Mouse (Mus musculus) liver (tissue): ENCODE data around the gene Cfap77.

Experiments used
- DNase-seq: peaks from one replicate; pipeline ENCODE4 v3.0.0-alpha.2; 2020; ENCODE audit warnings: mixed read lengths

Cfap77 gene

GRCm38 (mm10) chr2:28919001-28919400 is 135.9 kb downstream of the Cfap77 start:
- no peak for DNase-seq

DNA sequence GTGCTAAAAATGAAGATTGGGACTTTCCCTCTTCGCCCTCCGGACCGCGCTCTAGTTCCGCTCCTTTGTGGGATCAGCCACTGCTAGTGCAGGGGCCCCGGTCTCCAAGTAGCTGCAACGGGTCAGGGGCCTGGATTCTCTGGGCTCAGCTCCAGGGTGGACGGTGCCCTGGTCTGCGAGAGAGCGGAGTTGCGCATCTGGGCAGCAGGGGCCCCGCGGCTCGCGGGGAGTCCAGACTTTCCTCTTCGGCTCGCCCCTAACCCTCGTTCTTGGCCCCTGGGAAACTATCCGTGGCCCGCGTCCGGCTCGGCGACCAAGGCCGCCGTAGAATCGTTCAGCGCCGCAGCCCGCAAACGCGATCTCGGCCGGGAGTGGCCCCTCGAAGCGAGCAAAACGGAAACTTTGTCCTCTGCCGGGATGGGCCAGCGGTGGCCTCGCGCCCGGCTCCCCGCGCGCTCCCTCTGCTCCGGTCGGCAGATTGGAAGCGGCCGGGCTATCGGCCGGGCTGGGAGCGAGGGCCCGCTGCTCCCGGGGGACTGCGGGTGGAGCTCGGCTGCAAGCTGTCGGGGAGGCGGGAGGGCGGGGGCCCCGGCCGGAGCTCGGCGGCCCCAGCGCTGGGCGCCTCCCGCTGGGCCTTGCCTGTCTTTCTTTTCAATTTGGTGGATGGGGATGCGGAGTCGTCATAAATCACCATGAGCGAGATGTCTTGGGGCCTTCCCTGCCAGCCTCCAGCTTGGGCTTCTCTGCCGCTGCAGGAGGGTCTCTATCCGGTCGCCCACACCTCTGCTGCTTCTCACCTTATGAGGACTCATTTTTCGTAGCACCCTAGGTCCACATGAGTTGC is 137.1 kb downstream of the Cfap77 start:
- DNase-seq: no peak

- no peak for DNase-seq
These were observed 137.7 kb downstream of the Cfap77 start for GRCm38 (mm10) chr2:28917156-28917517.

GRCm38 (mm10) chr2:28916513-28916865 is 138.4 kb downstream of the Cfap77 start, which contains the start of gene Barhl1:
Gene Barhl1 (minus strand): TSS chr2:28916668.
- no peak for DNase-seq

GRCm38 (mm10) chr2:28915768-28916512 is 138.9 kb downstream of the Cfap77 start:
- DNase-seq: peak; percentile 82

DNA sequence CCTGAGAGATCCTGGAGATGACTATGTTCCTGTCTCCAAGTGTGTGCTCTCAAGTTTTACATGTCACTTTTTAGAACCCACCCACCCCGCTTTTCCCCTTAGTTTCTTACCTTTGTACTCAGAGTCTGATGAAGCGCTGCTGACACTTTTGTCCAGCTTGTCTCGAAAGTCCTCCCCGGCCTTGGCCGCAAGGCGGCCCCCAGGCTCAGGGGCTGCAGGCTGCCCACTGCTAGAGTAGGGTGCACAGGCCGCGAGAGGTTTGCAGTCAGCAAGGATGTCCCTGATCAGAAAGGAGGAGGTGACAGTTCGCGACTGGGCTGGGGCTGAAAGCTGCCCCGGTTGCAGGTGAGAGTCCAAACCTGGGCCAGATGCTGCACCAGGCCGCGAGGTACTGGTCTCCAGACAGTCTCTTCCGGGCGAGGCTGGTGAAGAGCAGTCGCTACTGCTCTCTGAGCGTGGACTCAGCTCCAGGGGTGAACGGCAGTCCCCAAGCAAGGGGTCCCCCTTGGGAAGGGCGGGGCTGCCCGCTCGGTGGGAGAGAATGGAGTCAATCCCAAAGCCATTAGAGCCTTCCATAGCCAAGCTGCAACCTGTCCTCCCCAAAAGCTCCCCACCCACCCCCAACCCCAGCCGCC is 139.6 kb downstream of the Cfap77 start:
- DNase-seq: no peak

DNA sequence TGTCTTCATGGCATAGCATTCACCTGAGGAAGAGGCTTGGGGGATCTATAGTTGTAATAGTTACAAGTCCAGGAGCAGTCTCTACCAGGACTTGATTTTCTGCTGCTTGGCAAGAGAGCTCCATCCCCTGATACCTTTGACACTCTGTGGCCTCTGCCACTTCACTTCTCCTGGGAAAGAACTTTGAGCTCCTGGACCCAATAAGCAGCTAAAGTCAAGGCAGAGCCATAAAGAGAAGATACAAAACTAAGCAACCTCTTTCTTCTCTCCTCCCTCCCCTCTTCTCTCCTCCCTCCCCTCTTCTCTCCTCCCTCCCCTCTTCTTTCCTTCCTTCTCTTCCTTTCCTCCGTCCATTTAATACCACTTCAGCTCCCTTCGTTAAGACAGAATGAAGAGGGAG is 140.7 kb downstream of the Cfap77 start:
- no peak for DNase-seq

GRCm38 (mm10) chr2:28912961-28913360 is 141.9 kb downstream of the Cfap77 start:
- no peak for DNase-seq

DNA sequence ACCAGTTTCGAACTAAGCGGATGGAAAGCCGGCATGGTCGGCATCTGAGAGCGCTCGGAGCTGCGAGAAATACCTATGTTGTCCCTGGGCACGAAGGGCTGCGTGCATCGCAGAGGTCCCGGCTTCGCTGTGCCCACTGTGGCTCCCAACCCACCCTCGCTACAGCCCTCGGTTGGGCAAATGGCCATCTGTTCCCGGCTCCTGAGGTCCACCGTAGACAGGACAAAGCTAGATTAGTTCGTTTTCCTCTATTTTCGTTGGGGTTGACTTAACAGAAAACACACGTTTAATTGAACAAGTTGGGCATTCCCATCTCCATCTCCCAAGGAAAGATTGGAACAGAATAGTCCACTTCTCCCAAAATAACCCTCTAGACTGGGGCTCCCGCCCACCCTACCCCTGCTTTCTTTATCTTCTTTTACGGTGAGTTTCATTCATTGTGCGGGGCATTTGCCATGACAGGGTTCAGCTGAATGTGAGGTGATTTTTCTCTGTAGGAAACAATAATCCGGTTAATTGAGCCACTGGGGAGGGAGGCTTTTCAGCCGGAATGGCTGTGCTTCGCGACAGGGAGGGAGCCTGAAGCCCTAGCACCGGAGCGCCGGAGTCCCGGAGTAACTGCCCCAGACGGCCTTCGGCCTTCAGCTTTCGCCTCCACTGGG is 142.7 kb downstream of the Cfap77 start:
- no peak for DNase-seq

- no peak for DNase-seq
These were observed 143.4 kb downstream of the Cfap77 start for GRCm38 (mm10) chr2:28911331-28912038.

- DNase-seq: no peak
These were observed 144.0 kb downstream of the Cfap77 start for GRCm38 (mm10) chr2:28910877-28911276.

DNA sequence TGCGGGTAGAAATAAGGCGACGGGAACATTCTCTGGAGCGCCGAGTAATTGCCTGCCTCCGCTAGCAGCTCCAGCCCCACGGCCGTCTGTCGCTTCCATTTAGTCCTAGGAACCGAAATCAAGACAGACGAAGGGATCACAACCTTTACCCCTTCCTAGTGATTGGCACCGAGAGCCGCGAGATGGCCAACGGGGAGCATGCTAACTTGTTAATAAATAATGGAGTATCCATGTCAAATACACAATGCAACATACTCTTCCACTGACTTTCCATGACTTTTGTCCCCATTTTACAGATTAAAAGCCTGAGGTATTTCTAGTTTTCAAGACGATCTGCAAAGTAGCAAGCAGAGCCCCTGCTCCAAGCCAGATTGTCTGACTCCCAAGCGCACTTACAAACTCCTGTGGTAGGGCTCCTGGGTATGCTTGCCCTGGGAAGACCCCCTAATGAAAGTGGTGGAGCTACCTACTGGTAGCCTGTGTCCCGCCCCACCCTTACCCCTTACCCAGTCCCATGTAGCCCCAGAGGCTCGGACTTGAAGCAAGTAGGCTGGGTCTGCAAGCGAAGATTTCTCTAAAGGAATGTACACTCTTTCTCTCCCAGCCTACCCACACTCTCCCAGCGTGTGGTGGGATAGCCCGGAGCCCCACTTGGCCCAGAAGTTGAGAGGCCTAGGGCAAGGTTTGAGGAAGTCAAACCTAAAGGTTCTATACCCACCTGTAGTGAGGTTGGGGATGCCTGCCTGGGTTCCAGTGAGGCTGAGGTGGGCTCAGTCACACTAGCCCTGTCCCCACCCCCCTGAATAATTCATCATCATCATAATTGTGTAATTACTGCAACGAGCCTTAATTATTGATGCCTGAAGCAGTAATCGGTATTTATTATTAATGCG is 144.8 kb downstream of the Cfap77 start:
- no peak for DNase-seq

DNA sequence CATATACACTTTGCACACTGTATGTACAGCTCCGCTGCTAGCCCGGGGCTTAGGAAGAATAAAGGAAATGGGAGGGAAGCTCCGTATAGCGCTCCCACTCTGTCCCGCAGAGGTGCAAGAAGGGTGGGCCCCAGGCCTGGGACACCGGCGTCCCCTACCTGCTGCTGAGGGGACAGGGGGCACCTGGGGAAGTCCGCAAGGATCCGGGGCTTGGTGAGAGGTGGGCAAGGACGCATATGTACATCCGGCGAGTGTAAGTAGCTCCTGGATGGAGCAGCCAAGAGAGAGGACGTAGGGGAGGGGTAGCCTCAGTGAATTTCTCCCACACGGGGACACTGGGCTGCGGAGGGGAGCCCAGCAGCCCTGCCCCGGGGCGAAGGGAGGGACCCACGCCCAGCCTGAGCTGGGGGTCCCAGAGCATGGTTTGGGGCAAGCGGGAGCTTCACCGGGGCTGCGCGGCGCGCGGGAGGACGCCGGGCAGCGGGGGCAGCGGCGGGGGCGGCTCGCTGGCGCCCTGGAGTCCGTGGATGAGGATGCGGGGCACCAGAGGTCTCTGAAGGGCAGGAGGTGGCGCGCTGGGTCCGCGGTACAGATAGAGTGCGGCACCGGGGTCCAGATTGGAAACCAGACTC is 145.6 kb downstream of the Cfap77 start:
- no peak for DNase-seq

GRCm38 (mm10) chr2:28908389-28909153 is 146.3 kb downstream of the Cfap77 start:
- DNase-seq: no peak

DNA sequence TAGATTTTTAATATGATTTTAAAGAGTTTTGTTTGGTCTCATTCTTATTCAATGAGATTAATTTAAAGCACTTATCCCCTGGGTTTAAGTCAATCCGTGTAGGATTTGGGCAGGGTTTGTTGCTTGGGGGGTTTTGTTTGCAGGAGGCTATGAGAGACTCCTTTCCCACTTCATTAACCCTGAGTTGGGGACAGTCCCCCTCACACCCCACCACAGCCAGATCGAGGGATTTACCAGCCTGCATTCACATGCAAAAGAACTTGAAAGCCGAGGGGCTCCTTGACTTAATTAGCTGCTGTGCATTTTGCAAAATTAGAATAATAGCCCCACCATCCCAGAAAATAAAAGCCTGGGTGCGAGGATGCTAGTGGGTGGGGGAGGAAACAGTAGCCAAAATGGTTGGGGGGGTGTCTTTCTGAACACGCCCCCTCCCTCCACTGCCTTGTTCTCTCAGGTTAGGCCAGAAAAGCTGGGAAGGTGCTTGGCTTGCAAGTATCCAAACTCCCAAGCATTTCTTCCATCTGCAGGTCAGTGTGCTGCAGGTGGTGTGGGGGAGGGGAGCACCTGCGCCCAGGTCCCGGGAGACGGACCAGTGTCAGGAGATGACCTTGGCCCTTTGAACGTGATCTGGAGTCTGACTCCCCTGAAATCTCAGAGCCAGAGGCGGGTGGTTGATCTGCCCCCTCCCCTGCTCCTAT is 147.0 kb downstream of the Cfap77 start:
- no peak for DNase-seq

- no peak for DNase-seq
These were observed 149.3 kb downstream of the Cfap77 start for GRCm38 (mm10) chr2:28905561-28905960.

DNA sequence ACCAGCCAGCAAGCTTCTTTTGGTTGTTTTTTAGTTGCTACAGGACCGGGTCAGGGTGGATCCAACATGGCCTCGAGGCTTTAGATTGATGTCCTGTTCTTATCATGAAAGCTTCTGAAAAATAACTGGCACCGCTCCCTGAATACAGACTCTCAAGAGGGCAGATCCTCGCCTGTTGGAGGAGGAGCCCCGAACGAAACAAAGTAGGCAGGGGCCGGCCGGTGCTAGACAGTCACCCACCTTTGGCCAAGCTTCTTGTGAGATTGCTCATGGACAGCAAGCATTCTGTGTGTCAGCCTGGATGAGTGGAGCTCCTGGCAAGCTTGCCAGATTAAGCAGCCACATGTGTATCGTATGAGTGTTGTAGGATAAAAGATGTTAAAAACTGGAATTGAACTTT is 150.1 kb downstream of the Cfap77 start:
- DNase-seq: no peak

- DNase-seq: no peak
These were observed 151.0 kb downstream of the Cfap77 start for GRCm38 (mm10) chr2:28903871-28904270.

DNA sequence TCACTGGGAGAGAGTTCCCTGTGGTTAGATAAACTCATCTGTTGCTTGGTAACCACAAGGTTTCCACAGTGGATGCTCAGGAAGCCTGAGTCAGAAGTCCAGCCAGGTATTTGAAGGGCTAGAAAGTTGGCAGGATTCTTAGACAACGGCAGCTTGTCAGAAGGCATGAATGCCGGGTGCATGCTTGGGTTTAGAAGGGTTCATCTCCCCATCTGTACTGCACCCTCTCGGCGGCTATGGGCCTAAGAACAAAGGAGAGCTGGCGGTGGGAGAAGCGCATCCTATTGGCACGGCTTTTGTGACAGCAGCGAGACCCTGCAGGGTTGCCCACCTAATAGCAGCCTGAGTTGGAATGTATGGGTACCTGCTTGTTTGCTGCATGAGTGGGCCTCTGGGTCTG is 152.6 kb downstream of the Cfap77 start:
- no peak for DNase-seq
